Mouse (Mus musculus): Measurements from ENCODE around the gene 3110082I17Rik.
"Not testable (repeated sequence)": the region's sequence is repeated elsewhere in the genome, so short reads cannot be mapped to it uniquely, and the experiment has no call there.

3110082I17Rik gene

GRCm38 (mm10) chr5:139395528-139395927 lies 64.8 kb downstream of the 3110082I17Rik start:
- no peak for DNase-seq (ENCODE audit: low spot score in 2 of 2)

- DNase-seq (ENCODE audit: low spot score in 2 of 2) = no peak
Measured at GRCm38 (mm10) chr5:139394399-139394798, 65.9 kb downstream of the 3110082I17Rik start.

- DNase-seq (ENCODE audit: low spot score in 2 of 2) = no peak
Measured at GRCm38 (mm10) chr5:139393197-139393588, 67.1 kb downstream of the 3110082I17Rik start.

- no peak for DNase-seq (ENCODE audit: low spot score in 2 of 2)
Measured at GRCm38 (mm10) chr5:139392219-139393196, 67.8 kb downstream of the 3110082I17Rik start.

GRCm38 (mm10) chr5:139391309-139391990 lies 68.9 kb downstream of the 3110082I17Rik start:
- no peak for DNase-seq (ENCODE audit: low spot score in 2 of 2)

GRCm38 (mm10) chr5:139390324-139391119 lies 69.8 kb downstream of the 3110082I17Rik start:
- not testable (repeated sequence) for DNase-seq (ENCODE audit: low spot score in 2 of 2)

GRCm38 (mm10) chr5:139389676-139390061 lies 70.7 kb downstream of the 3110082I17Rik start:
- no peak for DNase-seq (ENCODE audit: low spot score in 2 of 2)

GRCm38 (mm10) chr5:139388694-139389675 lies 71.3 kb downstream of the 3110082I17Rik start:
- DNase-seq (ENCODE audit: low spot score in 2 of 2) = no peak

- DNase-seq (ENCODE audit: low spot score in 2 of 2) = no peak
Measured at GRCm38 (mm10) chr5:139388195-139388570, 72.1 kb downstream of the 3110082I17Rik start.

- DNase-seq (ENCODE audit: low spot score in 2 of 2) = no peak
Measured at GRCm38 (mm10) chr5:139387329-139388194, 72.8 kb downstream of the 3110082I17Rik start.

GRCm38 (mm10) chr5:139386047-139386446 lies 74.3 kb downstream of the 3110082I17Rik start:
- no peak for DNase-seq (ENCODE audit: low spot score in 2 of 2)

GRCm38 (mm10) chr5:139384531-139384930 lies 75.8 kb downstream of the 3110082I17Rik start:
- no peak for DNase-seq (ENCODE audit: low spot score in 2 of 2)

- DNase-seq (ENCODE audit: low spot score in 2 of 2) = no peak
Measured at GRCm38 (mm10) chr5:139383234-139383633, 77.1 kb downstream of the 3110082I17Rik start.

- DNase-seq (ENCODE audit: low spot score in 2 of 2) = peak; percentile 49 to 50
Measured at GRCm38 (mm10) chr5:139382760-139383159, 77.6 kb downstream of the 3110082I17Rik start.

- peak; percentile 76 to 80 for DNase-seq (ENCODE audit: low spot score in 2 of 2)
Measured at GRCm38 (mm10) chr5:139381586-139382513, 78.5 kb downstream of the 3110082I17Rik start.

- DNase-seq (ENCODE audit: low spot score in 2 of 2) = peak; percentile 68 to 70
Measured at GRCm38 (mm10) chr5:139380385-139381248, 79.7 kb downstream of the 3110082I17Rik start.

GRCm38 (mm10) chr5:139379771-139380384 lies 80.4 kb downstream of the 3110082I17Rik start:
- no peak for DNase-seq (ENCODE audit: low spot score in 2 of 2)
